Mouse (Mus musculus) neutrophil, adult 59 days (primary cell): ENCODE results near the gene Nepro. TPM values are rescaled to one million over a fixed set of nuclear protein-coding genes. Genes with fewer than 3 reads are reported as not detected.

Source experiments
- total RNA-seq, 2 experiments: library from RNA; stranded (reverse); gene quantifications; 1 replicate in 1 of 2; 2 replicates in 1 of 2; pipeline ENCODE4 v1.2.4; 2023

Nepro gene
- total RNA-seq, result 10 to 100 TPM in 1 of 2 experiments, 1 to 10 TPM in 1; 5.9 to 10.0 TPM

DNA sequence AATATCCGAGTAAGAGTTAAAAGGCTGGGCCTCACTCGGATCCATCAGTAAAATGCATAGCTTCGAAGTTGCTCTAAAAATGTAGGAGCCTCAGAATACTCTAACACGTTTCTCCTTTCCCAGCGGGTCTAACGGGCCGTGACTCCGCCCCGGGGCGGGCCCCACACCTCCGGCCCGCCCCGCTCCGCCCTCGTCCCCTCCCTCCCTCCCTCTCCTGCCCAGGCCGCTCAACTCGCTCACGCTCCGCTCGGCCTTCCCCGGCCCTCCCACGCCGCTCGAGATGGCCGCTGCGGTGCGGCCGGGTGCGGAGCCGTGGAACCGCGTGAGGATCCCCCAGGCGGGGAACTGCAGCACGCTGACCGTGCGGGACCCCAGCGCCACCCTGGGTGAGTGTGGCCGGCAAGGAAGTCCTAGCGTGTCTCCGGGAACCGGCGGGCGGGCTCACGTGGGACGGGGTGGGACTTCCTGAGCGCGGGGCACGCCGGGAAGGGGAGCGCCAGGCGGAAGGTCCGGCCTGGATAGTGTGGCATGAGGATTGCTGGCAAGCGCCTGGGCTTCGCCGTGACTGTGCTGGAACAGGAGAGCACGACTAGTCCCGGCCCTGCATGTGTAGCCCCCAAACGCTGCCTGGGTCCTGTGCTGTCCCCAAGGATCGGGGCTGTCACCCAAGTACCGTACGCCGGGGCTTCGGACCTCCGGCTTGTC is at the start of gene Nepro:
Nepro (plus strand) TSS at position 219 of the 705 bp plus-strand sequence.

GRCm38 (mm10) chr16:44745866-44746562 is 21.9 kb downstream of the Nepro start, which contains the start of gene Gtpbp8:
Gene Gtpbp8 (minus strand): TSS chr16:44746363.

GRCm38 (mm10) chr16:44765555-44766319 is 41.6 kb downstream of the Nepro start, which contains the start of gene Cd200r1:
Gene Cd200r1 (plus strand): TSS chr16:44765736.

Other genes starting within 250 kb of the Nepro start
- not detected for gene Boc, start 165.4 kb upstream of the Nepro start, total RNA-seq
- 10 to 100 TPM in 1 of 2 experiments, 1 to 10 TPM in 1; 8.2 to 10.7 TPM for gene Gtpbp8, start 22.1 kb downstream of the Nepro start, total RNA-seq
- gene Cd200r1, start 41.4 kb downstream of the Nepro start, total RNA-seq, result 10 to 100 TPM; 15.0 to 15.2 TPM
- 1 to 10 TPM; 1.0 to 1.7 TPM for gene Cd200r4, start 87.4 kb downstream of the Nepro start, total RNA-seq
- under 1 TPM in 1 of 2 experiments, not detected in 1; 0.22 TPM for gene Cd200r2, start 142.8 kb downstream of the Nepro start, total RNA-seq
- gene Cd200r3, start 219.4 kb downstream of the Nepro start, total RNA-seq, result 1 to 10 TPM; 4.9 to 8.5 TPM